Mouse (Mus musculus) 3134 (cell line): Measurements from ENCODE around the gene Runx3.

Experiments used
- DNase-seq: peaks from one replicate; pipeline ENCODE4 v3.0.0-alpha.2; 2011; ENCODE audit warnings: low spot score; ENCODE audit not compliant: insufficient read length; ENCODE audit errors: extremely low read depth

The Runx3 gene

DNA sequence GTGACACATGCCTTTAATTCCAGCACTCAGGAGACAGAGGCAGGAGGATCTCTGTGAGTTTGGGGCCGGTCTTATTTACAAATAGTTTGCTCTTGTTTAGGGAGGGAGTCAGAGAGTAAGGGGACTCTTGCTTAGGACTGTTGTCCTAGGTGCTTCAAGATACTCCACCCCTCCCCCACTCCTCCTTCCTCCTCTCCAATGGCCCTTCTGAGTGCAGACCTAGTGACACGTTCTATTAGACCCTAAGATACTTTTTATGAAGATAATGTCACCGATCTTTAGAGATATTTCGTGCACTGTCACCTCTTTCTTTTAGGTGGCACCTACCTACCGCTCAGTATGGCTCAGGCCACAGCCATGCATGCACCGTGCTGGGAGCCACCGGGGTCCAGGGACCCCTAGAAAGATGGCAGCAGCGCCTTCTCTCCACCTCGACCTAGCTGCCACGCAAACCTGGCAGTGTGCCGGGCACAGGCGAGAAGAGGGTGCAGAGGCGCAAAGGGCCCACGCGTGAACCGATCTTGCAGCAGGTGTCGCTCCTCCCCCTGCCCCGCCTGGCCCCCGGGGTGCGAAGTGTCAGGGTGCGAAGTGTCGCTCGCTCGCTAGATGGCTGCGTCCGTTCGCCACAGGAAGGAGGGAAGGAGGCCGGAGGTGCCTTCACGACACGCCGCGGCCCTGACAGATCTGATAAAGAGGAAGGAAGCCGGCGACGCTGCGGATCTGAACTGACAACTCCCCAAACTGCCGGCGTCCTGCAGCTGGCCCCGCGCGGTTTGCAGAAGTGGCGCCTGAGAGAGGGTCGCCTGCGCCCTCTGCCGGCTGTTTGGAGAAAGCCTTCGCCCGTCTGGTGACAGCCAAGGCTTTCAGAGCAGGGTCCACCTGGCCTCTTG is 85.5 kb downstream of the Runx3 start:
- peak; percentile 69 for DNase-seq

DNA sequence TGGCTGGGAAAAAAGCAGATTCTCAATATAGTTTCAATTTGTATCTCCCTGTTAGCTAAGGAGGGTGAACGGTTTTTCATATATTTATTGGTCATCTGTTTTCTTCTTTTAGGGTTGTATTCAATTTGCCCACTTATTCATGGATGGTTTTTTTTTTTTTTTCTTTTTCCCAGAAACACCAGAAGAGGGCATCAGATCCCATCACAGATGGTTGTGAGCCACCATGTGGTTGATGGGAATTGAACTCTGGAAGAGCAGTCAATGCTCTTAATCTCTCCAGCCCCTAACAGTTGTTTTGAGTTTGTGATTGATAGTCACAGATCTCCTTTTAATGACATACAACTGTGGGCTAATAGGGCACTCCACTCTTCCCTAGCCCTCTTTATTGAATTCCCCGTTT is 89.4 kb downstream of the Runx3 start:
- no peak for DNase-seq

- DNase-seq: no peak
Measured at GRCm38 (mm10) chr4:135219652-135220051, 99.2 kb downstream of the Runx3 start.

- no peak for DNase-seq
Measured at GRCm38 (mm10) chr4:135220641-135221040, 100.2 kb downstream of the Runx3 start.

GRCm38 (mm10) chr4:135221632-135222407 is 101.4 kb downstream of the Runx3 start:
- no peak for DNase-seq

DNA sequence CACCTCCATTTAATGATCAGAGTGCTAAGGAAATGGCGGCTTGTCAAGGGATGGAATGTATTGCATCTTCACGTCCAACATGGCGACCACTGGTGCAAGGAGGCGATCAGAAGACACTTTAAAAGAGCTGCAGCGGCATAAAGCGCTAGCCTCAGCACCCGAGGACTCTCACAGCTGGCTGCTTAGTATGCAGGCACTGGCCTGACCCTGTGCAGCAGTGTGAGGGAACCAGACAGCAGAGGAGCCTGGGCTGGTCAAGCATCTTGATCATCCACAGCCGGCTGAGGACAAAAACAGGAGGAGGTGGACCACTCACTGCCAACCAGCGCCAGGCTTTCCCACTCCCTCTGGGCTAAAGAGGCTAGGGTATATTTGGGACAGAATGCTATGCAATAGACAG is 103.4 kb downstream of the Runx3 start:
- DNase-seq: no peak

DNA sequence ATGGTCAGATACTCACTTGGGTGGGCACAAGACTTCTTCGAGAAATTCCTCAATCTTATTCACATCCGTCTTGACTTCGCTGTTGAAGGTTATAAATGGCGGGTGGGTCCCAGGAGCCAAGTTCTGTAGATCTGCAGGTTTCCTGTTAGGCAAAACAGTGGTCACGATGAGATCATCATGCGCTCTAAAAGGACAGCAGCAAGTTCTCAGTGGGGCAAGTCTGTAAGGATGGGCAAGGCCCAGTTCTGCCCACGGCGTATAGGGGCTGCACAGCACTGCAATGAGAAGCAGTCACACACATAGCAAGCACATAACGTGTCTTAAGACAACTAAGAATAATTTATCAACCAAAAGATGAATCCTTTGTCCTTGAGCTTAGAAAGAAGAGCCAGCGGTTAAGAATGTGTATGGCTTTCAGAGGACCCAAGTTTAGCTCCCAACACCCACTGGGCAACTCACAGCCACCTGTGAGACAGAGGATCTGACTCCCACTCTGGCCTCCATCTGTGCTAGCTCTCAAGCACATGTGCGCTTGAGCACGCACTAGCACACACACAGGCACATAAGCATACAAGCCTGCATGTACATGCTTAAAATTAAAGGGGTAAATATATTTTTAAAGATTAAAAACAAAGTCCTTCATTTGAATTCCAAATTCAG is 105.7 kb downstream of the Runx3 start:
- no peak for DNase-seq
